Mouse (Mus musculus): ENCODE measurements around the gene Klf4. TPM values are rescaled to one million over a fixed set of nuclear protein-coding genes. Genes with fewer than 3 reads are reported as not detected.

Gene Klf4
- polyA plus RNA-seq, 2 experiments: 31.3 to 57.1 TPM

GRCm38 (mm10) chr4:55563050-55563449 is 30.8 kb upstream of the Klf4 start:
- H3K4me1 ChIP-seq (ENCODE audit: control insufficient read depth, insufficient read depth, low read length): no peaks in the 10 kb centered on the region
- no peak overlapping the region for H3K4me3 ChIP-seq (replicated peaks; ENCODE audit: low read length)
- H3K4me2 ChIP-seq (replicated peaks; ENCODE audit: low read depth, low read length, severe bottlenecking): no peak overlapping the region
- no peaks in the 10 kb centered on the region for H3K9me3 ChIP-seq (ENCODE audit: control insufficient read depth, low read length)
- no peak for TF ChIP-seq POLR2A (IDR thresholded peaks at IDR 0.05; ENCODE audit: borderline replicate concordance, extremely low read depth, insufficient read depth, insufficient read length)
- ATAC-seq (ENCODE audit: low FRiP score, low read depth): no peak
- no peaks in the 10 kb centered on the region for H3K27me3 ChIP-seq (ENCODE audit: control insufficient read depth, insufficient read depth, low read length)
- no peak overlapping the region for H3K27ac ChIP-seq (replicated peaks; ENCODE audit: low read depth, low read length)
- DNase-seq (ENCODE audit: low spot score): no peak
- no peaks in the 10 kb centered on the region for H3K36me3 ChIP-seq (ENCODE audit: control insufficient read depth, insufficient read depth, low read length)
- 42% methylated on average over 8 of the region's 8 CpGs for WGBS
- H3K9ac ChIP-seq (ENCODE audit: low read depth, low read length, severe bottlenecking): no peak overlapping the region; the same call in 1 of the 2 replicates

GRCm38 (mm10) chr4:55562062-55562461 is 29.8 kb upstream of the Klf4 start:
- Histone ChIP-seq H3K36me3 (ENCODE audit: control insufficient read depth, insufficient read depth, low read length) (no peaks in the 10 kb centered on the region), H3K4me3 (replicated peaks; ENCODE audit: low read length) (no peak overlapping the region), H3K9me3 (ENCODE audit: control insufficient read depth, low read length) (no peaks in the 10 kb centered on the region), H3K4me1 (ENCODE audit: control insufficient read depth, insufficient read depth, low read length) (no peaks in the 10 kb centered on the region), H3K4me2 (replicated peaks; ENCODE audit: low read depth, low read length, severe bottlenecking) (no peak overlapping the region), H3K9ac (ENCODE audit: low read depth, low read length, severe bottlenecking) (no peak overlapping the region), H3K27me3 (ENCODE audit: control insufficient read depth, insufficient read depth, low read length) (no peaks in the 10 kb centered on the region), H3K27ac (replicated peaks; ENCODE audit: low read depth, low read length) (no peak overlapping the region)
- no peak for TF ChIP-seq POLR2A (IDR thresholded peaks at IDR 0.05; ENCODE audit: borderline replicate concordance, extremely low read depth, insufficient read depth, insufficient read length)
- no peak for DNase-seq (ENCODE audit: low spot score)
- WGBS: 80% methylated on average over 3 of the region's 3 CpGs
- no peak for ATAC-seq (ENCODE audit: low FRiP score, low read depth)

- H3K9ac ChIP-seq (ENCODE audit: low read depth, low read length, severe bottlenecking): no peak overlapping the region
- TF ChIP-seq POLR2A (IDR thresholded peaks at IDR 0.05; ENCODE audit: borderline replicate concordance, extremely low read depth, insufficient read depth, insufficient read length): no peak
- ATAC-seq (ENCODE audit: low FRiP score, low read depth) (no peak), DNase-seq (ENCODE audit: low spot score) (no peak)
- no peak overlapping the region for H3K27ac ChIP-seq (replicated peaks; ENCODE audit: low read depth, low read length)
- 56% methylated on average over 12 of the region's 12 CpGs for WGBS
- H3K36me3 ChIP-seq (ENCODE audit: control insufficient read depth, insufficient read depth, low read length): no peaks in the 10 kb centered on the region
- H3K27me3 ChIP-seq (ENCODE audit: control insufficient read depth, insufficient read depth, low read length): no peaks in the 10 kb centered on the region
- no peaks in the 10 kb centered on the region for H3K4me1 ChIP-seq (ENCODE audit: control insufficient read depth, insufficient read depth, low read length)
- no peak overlapping the region for H3K4me2 ChIP-seq (replicated peaks; ENCODE audit: low read depth, low read length, severe bottlenecking)
- H3K9me3 ChIP-seq (ENCODE audit: control insufficient read depth, low read length): no peaks in the 10 kb centered on the region
- H3K4me3 ChIP-seq (replicated peaks; ENCODE audit: low read length): no peak overlapping the region
These were observed 14.6 kb upstream of the Klf4 start for GRCm38 (mm10) chr4:55546869-55547268.

- no peaks in the 10 kb centered on the region for H3K27me3 ChIP-seq (ENCODE audit: control insufficient read depth, insufficient read depth, low read length)
- WGBS: 73% methylated on average over 2 of the region's 2 CpGs
These were observed 10.5 kb upstream of the Klf4 start for GRCm38 (mm10) chr4:55542753-55543152.

GRCm38 (mm10) chr4:55541654-55542053 is 9.4 kb upstream of the Klf4 start:
- WGBS: 63% methylated on average over 4 of the region's 4 CpGs
- H3K4me2 ChIP-seq (replicated peaks; ENCODE audit: low read depth, low read length, severe bottlenecking): no peak overlapping the region
- no peaks in the 10 kb centered on the region for H3K36me3 ChIP-seq (ENCODE audit: control insufficient read depth, insufficient read depth, low read length)
- ATAC-seq (ENCODE audit: low FRiP score, low read depth): no peak
- no peaks in the 10 kb centered on the region for H3K4me1 ChIP-seq (ENCODE audit: control insufficient read depth, insufficient read depth, low read length)
- no peak for DNase-seq (ENCODE audit: low spot score)
- no peaks in the 10 kb centered on the region for H3K9me3 ChIP-seq (ENCODE audit: control insufficient read depth, low read length)
- H3K9ac ChIP-seq (ENCODE audit: low read depth, low read length, severe bottlenecking): no peak overlapping the region
- no peaks in the 10 kb centered on the region for H3K27me3 ChIP-seq (ENCODE audit: control insufficient read depth, insufficient read depth, low read length)
- no peak overlapping the region for H3K4me3 ChIP-seq (replicated peaks; ENCODE audit: low read length)
- TF ChIP-seq POLR2A (IDR thresholded peaks at IDR 0.05; ENCODE audit: borderline replicate concordance, extremely low read depth, insufficient read depth, insufficient read length): no peak
- H3K27ac ChIP-seq (replicated peaks; ENCODE audit: low read depth, low read length): no peak overlapping the region

More at GRCm38 (mm10) chr4:55542753-55543152, 10.5 kb upstream of the Klf4 start:
- Histone ChIP-seq H3K27ac (replicated peaks; ENCODE audit: low read depth, low read length) (no peak overlapping the region), H3K4me3 (replicated peaks; ENCODE audit: low read length) (no peak overlapping the region), H3K9me3 (ENCODE audit: control insufficient read depth, low read length) (no peaks in the 10 kb centered on the region), H3K9ac (ENCODE audit: low read depth, low read length, severe bottlenecking) (no peak overlapping the region), H3K4me2 (replicated peaks; ENCODE audit: low read depth, low read length, severe bottlenecking) (no peak overlapping the region), H3K36me3 (ENCODE audit: control insufficient read depth, insufficient read depth, low read length) (no peaks in the 10 kb centered on the region), H3K4me1 (ENCODE audit: control insufficient read depth, insufficient read depth, low read length) (no peaks in the 10 kb centered on the region)
- DNase-seq (ENCODE audit: low spot score) (no peak), ATAC-seq (ENCODE audit: low FRiP score, low read depth) (no peak)
- TF ChIP-seq POLR2A (IDR thresholded peaks at IDR 0.05; ENCODE audit: borderline replicate concordance, extremely low read depth, insufficient read depth, insufficient read length): no peak

- no peak overlapping the region for H3K4me3 ChIP-seq (replicated peaks; ENCODE audit: low read length)
- H3K36me3 ChIP-seq (ENCODE audit: control insufficient read depth, insufficient read depth, low read length): no peaks in the 10 kb centered on the region
- H3K9ac ChIP-seq (ENCODE audit: low read depth, low read length, severe bottlenecking): no peak overlapping the region
- no peaks in the 10 kb centered on the region for H3K27me3 ChIP-seq (ENCODE audit: control insufficient read depth, insufficient read depth, low read length)
- H3K9me3 ChIP-seq (ENCODE audit: control insufficient read depth, low read length): no peaks in the 10 kb centered on the region
- ATAC-seq (ENCODE audit: low FRiP score, low read depth) (no peak), DNase-seq (ENCODE audit: low spot score) (no peak)
- H3K4me2 ChIP-seq (replicated peaks; ENCODE audit: low read depth, low read length, severe bottlenecking): no peak overlapping the region
- WGBS: 84% methylated on average over 4 of the region's 4 CpGs
- no peaks in the 10 kb centered on the region for H3K4me1 ChIP-seq (ENCODE audit: control insufficient read depth, insufficient read depth, low read length)
- no peak for TF ChIP-seq POLR2A (IDR thresholded peaks at IDR 0.05; ENCODE audit: borderline replicate concordance, extremely low read depth, insufficient read depth, insufficient read length)
- H3K27ac ChIP-seq (replicated peaks; ENCODE audit: low read depth, low read length): no peak overlapping the region
These were observed 9.0 kb upstream of the Klf4 start for GRCm38 (mm10) chr4:55541221-55541620.
